Mouse (Mus musculus): ENCODE measurements at regions not wholly inside any gene's neighbourhood (a gene's known extent, or its start where the extent isn't known, plus 50 kb on each side); places are given as distances from the start of the nearest gene placed in this dataset.
A peak's percentile ranks its signal among the peaks of the same experiment; 100 is the strongest.
"Not testable (repeated sequence)": the region's sequence is repeated elsewhere in the genome, so short reads cannot be mapped to it uniquely, and the experiment has no call there.

DNA sequence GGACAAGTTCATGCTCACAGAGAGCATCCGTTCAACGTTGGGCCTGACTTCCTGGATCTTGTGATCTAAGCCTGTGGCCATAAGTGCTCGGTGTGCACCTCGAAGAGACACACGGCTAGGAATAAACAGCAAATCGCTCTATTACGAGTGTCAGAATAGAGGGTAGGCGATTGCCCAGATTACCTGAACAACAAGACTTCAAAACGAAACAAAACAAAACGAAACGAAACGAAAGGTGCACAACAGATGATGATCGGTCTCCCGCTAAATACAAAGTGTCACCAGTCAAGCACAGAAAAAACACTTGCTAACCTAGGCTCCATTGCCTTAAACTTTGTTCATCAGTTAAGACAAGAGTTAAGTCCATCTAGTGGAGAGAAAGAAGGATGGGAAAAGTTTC, 67.4 kb downstream of the Pdia4 start:
- not testable (repeated sequence) for DNase-seq

DNA sequence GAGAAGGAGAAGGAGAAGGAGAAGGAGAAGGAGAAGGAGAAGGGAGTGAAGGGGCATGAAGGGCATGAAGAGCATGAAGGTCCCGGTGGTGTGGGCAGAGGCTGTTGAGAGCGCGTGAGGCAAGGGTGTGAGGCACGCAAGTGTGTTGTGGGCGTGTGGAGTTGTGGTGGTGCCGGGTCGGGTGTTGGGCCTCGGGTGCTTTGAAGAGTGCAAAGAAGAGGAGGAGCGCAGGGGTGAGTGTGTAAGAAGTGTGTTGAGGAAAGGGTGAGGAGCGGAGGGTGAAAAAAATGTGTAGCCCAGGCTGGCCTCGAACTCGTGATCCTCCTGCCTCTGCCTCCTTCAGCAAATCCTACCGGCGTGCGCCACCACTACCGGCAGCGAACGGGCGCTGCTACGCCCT, 69.4 kb downstream of the Pdia4 start:
- peak in 1 of 2 experiments; percentile 48 for DNase-seq

DNA sequence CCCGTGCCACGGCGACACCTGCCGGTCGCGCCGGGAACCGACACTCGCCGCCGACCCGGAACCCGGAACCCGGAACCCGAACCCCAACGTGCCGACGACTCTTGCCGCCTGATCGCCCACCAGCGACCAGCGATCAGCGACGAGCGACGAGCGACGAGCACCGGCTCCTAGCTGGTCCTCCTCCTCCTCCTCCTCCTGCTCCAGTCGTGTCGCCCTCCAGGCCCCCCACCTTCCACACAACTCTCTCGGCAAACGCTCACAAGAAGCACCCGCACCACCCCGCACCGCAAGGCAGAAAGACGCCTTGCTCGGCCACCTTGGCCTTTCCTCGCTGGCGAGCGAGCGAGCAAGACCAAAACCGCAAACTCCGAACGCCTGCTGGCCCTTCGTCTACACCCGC, 73.0 kb downstream of the Pdia4 start:
- peak in 1 of 2 experiments; percentile 38 for DNase-seq

DNA sequence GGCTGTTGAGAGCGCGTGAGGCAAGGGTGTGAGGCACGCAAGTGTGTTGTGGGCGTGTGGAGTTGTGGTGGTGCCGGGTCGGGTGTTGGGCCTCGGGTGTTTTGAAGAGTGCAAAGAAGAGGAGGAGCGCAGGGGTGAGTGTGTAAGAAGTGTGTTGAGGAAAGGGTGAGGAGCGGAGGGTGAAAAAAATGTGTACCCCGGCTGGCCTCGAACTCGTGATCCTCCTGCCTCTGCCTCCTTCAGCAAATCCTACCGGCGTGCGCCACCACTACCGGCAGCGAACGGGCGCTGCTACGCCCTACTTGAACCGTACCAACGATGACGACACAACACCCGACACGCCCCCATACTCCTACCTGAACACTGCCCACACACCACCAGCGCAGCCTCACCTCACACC, 73.5 kb downstream of the Pdia4 start:
- DNase-seq: peak; percentile 74 to 76

DNA sequence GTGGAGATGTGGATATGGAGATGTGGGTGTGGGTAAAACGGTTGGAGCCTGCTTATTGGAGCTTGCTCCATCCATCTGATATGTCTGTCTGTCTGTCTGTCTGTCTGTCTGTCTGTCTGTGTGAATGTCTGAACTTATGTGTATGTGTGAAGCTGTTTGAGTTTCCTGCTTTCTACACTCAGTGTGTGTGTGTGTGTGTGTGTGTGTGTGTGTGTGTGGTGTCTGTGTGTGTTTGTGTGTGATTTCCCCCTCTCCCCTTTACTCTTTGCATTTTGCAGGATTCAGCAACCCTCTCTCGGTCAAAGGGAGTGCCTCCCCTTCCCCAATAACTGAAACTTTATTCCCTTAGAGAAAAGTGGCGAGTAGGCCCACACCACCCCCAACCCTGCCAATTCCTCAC, 75.3 kb downstream of the Pdia4 start:
- not testable (repeated sequence) for DNase-seq
